Mouse (Mus musculus) inflammation-experienced regulatory T-cells, adult 6 months (primary cell): Measurements from ENCODE around the gene Gm13030. TPM values are rescaled to one million over a fixed set of nuclear protein-coding genes. Genes with fewer than 3 reads are reported as not detected.

ENCODE experiments used
- polyA plus RNA-seq, 3 experiments: library from polyadenylated mRNA; unstranded; fragments of 100-300 nt; shearing (Covaris generic); gene quantifications; one replicate each; pipeline ENCODE4 v1.2.1; 2017

The Gm13030 gene
- polyA plus RNA-seq, 3 experiments from 2014 or later = not detected

Other genes starting within 250 kb of the Gm13030 start
- not detected for gene Vwa5b1, start 238.1 kb downstream of the Gm13030 start, polyA plus RNA-seq
- not detected for gene Pla2g2c, start 149.2 kb downstream of the Gm13030 start, polyA plus RNA-seq
- not detected for gene Ubxn10, start 136.8 kb downstream of the Gm13030 start, polyA plus RNA-seq
- gene Pla2g2f, start 116.3 kb downstream of the Gm13030 start, polyA plus RNA-seq = not detected
- 1 to 10 TPM in 1 of 3 experiments, under 1 TPM in 2; 0.20 to 3.8 (median 0.67) TPM for gene Pla2g2d, start 98.2 kb downstream of the Gm13030 start, polyA plus RNA-seq
- gene Pla2g5, start 10.5 kb downstream of the Gm13030 start, polyA plus RNA-seq = not detected
- not detected for gene Pla2g2e, start 4.0 kb upstream of the Gm13030 start, polyA plus RNA-seq
- gene Otud3, start 40.0 kb upstream of the Gm13030 start, polyA plus RNA-seq = under 1 TPM in 2 of 3 experiments, not detected in 1; 0.29 to 0.54 TPM
- not detected for gene Rnf186, start 93.1 kb upstream of the Gm13030 start, polyA plus RNA-seq
- gene Tmco4, start 98.9 kb upstream of the Gm13030 start, polyA plus RNA-seq = 10 to 100 TPM; 23.3 to 30.2 (median 30.0) TPM
- not detected for gene Htr6, start 201.6 kb upstream of the Gm13030 start, polyA plus RNA-seq
- gene Nbl1, start 219.0 kb upstream of the Gm13030 start, polyA plus RNA-seq = under 1 TPM in 2 of 3 experiments, not detected in 1; 0.60 to 0.82 TPM